Mouse (Mus musculus) hindbrain, embryonic 16.5 days (tissue): Measurements from ENCODE around the gene Crim1. TPM values are rescaled to one million over a fixed set of nuclear protein-coding genes. Genes with fewer than 3 reads are reported as not detected.
A peak's percentile ranks its signal among the peaks of the same experiment; 100 is the strongest.

Experiments used
- ATAC-seq: fragments of 200-750 bp; cut with Nextera tagmentation; 2 replicates; pipeline ENCODE4 v1.8.0; 2017; ENCODE audit warnings: moderate TSS enrichment, moderate library complexity
- H3K27ac ChIP-seq: fragments of 300-500 bp; sonication (generic); 2 replicates; pipeline ENCODE4 v1.5.1; 2014; ENCODE audit warnings: low read depth, mild to moderate bottlenecking, control low read depth, low read length, moderate library complexity
- H3K27me3 ChIP-seq: fragments of 300-500 bp; sonication (generic); replicated peaks from 2 replicates; pipeline ENCODE4 v1.6.1; 2014; ENCODE audit warnings: low read length; ENCODE audit not compliant: control insufficient read depth, insufficient read depth
- H3K36me3 ChIP-seq: fragments of 300-500 bp; sonication (generic); 2 replicates; pipeline ENCODE4 v1.6.1; 2014; ENCODE audit warnings: mild to moderate bottlenecking, low read length, moderate library complexity, mixed read lengths; ENCODE audit not compliant: control insufficient read depth, insufficient read depth
- H3K4me1 ChIP-seq: fragments of 300-500 bp; sonication (generic); 2 replicates; pipeline ENCODE4 v1.6.1; 2014; ENCODE audit warnings: low read depth, low read length; ENCODE audit not compliant: control insufficient read depth, insufficient read depth
- H3K4me2 ChIP-seq: fragments of 300-500 bp; sonication (generic); 2 replicates; pipeline ENCODE4 v1.6.1; 2014; ENCODE audit warnings: mild to moderate bottlenecking, low read length, control low read depth, moderate library complexity
- H3K4me3 ChIP-seq: fragments of 300-500 bp; sonication (generic); 2 replicates; pipeline ENCODE4 v1.5.1; 2014; ENCODE audit warnings: mild to moderate bottlenecking, low read length, control low read depth, moderate library complexity
- H3K9ac ChIP-seq: fragments of 300-500 bp; sonication (generic); 2 replicates; pipeline ENCODE4 v1.6.1; 2014; ENCODE audit warnings: low read depth, mild to moderate bottlenecking, control low read depth, low read length, moderate library complexity
- H3K9me3 ChIP-seq: fragments of 300-500 bp; sonication (generic); 2 replicates; pipeline ENCODE4 v1.6.1; 2014; ENCODE audit warnings: mild to moderate bottlenecking, low read length, moderate library complexity; ENCODE audit not compliant: control insufficient read depth
- WGBS: fragments of 180-500 bp; shearing (Covaris S2); extraction: QIAGEN DNeasy Blood & Tissue Kit; methylation state at CpG from one replicate; pipeline ENCODE4 v1.1.7; 2014; 5-methylcytosine and 5-hydroxymethylcytosine counted together
- polyA plus RNA-seq: library from polyadenylated mRNA; unstranded; fragments of >200 nt; fragmentation: Nextera tagmentation; extraction: Ambion mirVana; gene quantifications from 2 replicates; pipeline ENCODE4 v1.2.1, GENCODE M21; 2015

The Crim1 gene
- polyA plus RNA-seq, 1 experiment from 2014 or later, result 12.6 TPM

GRCm38 (mm10) chr17:78373849-78374248, 173.8 kb downstream of the Crim1 start:
- Histone ChIP-seq H3K4me1 (no peaks in the 10 kb centered on the region), H3K9me3 (no peaks in the 10 kb centered on the region), H3K27ac (no peak overlapping the region), H3K27me3 (no peaks in the 10 kb centered on the region), H3K9ac (no peak overlapping the region), H3K4me2 (no peak overlapping the region), H3K36me3 (peaks cover 13% of the 10 kb centered on the region), H3K4me3 (no peak overlapping the region)
- 91% methylated on average over 8 of the region's 8 CpGs for WGBS
- no peak for ATAC-seq

DNA sequence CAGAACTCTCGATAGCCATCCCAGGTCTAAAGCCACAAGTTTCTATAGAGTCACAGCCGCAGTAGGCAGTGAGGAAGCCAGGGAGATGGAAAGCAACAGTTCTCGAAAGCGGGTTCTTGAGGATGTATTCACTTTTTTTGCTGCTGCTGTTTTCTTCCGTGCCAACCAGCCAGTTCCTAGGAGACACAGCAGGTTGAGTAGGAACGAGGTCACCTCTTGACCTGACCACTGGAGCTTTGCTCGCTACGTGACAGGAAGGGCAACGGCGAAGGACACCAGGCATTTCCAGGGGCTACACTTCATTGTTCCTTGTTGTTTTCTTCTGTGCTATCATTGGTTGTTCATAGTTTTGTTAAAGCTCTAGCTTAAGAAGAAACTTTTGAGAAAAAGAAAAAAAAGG, 174.7 kb downstream of the Crim1 start:
- no peak for ATAC-seq
- Histone ChIP-seq H3K4me2 (no peak overlapping the region), H3K36me3 (peaks cover 10% of the 10 kb centered on the region; the same call in 1 of the 2 replicates), H3K4me1 (no peaks in the 10 kb centered on the region), H3K27ac (no peak overlapping the region), H3K9me3 (no peaks in the 10 kb centered on the region), H3K4me3 (no peak overlapping the region), H3K9ac (no peak overlapping the region), H3K27me3 (no peaks in the 10 kb centered on the region)
- 39% methylated on average over 10 of the region's 10 CpGs for WGBS

- ATAC-seq, result 0 out of 2 replicates have a peak, but pooled peaks have one; percentile 38
- Histone ChIP-seq H3K4me2 (no peak overlapping the region), H3K9ac (no peak overlapping the region), H3K27me3 (no peaks in the 10 kb centered on the region), H3K36me3 (peaks cover 10% of the 10 kb centered on the region; the same call in 1 of the 2 replicates), H3K4me3 (no peak overlapping the region), H3K27ac (no peak overlapping the region), H3K9me3 (no peaks in the 10 kb centered on the region), H3K4me1 (no peaks in the 10 kb centered on the region)
- 76% methylated on average over 8 of the region's 8 CpGs for WGBS
These were observed 176.5 kb downstream of the Crim1 start for GRCm38 (mm10) chr17:78376587-78376986.

DNA sequence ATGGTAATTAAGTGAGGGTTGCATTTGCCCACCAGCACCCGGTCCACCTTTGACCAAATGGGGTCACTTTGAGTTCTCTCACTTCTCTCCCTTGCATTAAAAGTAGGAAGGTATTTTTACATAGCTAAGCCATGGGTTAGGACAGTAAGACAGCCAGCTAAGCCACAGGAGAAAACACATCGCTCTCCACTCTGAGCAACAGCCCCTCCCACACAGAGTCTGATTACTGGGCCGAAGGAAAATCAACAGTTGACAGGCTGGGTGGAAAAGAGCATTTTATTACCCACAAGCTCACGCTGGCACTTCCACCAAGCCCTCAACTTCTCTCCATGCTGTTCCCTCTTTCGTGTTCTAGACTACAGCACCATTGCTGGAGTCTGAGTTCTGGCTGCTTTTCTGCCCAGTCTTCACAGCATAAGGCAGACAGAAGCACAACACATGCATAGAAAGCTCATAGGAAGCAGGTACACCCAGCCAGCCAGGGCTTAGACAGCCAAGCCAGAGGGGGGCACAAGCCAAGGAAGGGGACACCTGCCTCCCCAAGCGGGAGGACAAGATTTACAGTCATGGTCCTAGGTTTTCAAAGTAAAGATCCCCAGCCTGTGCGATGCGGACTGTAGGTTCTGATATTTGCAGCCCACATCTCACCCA, 179.2 kb downstream of the Crim1 start:
- Histone ChIP-seq H3K27ac (no peak overlapping the region), H3K9me3 (no peaks in the 10 kb centered on the region), H3K4me3 (no peak overlapping the region), H3K36me3 (peaks cover 5% of the 10 kb centered on the region; the same call in 1 of the 2 replicates), H3K9ac (no peak overlapping the region), H3K27me3 (no peaks in the 10 kb centered on the region), H3K4me1 (no peaks in the 10 kb centered on the region), H3K4me2 (no peak overlapping the region)
- 86% methylated on average over 8 of the region's 8 CpGs for WGBS
- ATAC-seq, result no peak

GRCm38 (mm10) chr17:78379730-78380245, 179.7 kb downstream of the Crim1 start:
- Histone ChIP-seq H3K4me1 (no peaks in the 10 kb centered on the region), H3K27me3 (no peaks in the 10 kb centered on the region), H3K36me3 (peaks cover 4% of the 10 kb centered on the region; the same call in 1 of the 2 replicates), H3K27ac (no peak overlapping the region), H3K9me3 (no peaks in the 10 kb centered on the region), H3K4me2 (no peak overlapping the region), H3K9ac (no peak overlapping the region), H3K4me3 (no peak overlapping the region)
- no peak for ATAC-seq
- WGBS, result 53% methylated on average over 11 of the region's 11 CpGs

DNA sequence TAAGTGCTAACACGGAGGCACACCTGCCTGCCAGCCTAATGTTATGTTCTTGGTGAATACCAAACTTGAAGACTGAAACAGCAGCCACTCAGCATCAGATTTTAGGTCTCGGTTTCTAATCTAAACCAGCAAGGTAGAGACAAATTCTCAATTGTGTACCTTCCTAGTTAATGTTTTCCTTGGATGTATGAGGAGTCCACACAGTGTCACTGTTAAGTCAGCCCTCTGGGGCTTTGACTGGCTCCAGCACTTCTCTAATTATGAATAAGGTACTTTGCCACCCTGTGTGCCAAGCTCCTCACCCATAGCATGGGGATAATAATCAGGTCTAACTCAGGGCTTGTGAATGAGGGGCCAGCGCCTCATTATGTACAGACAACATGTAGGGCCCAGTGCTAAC, 182.3 kb downstream of the Crim1 start:
- Histone ChIP-seq H3K4me2 (no peak overlapping the region), H3K36me3 (peaks cover 4% of the 10 kb centered on the region; the same call in 1 of the 2 replicates), H3K27ac (no peak overlapping the region), H3K4me3 (no peak overlapping the region), H3K4me1 (no peaks in the 10 kb centered on the region), H3K9ac (no peak overlapping the region), H3K27me3 (no peaks in the 10 kb centered on the region), H3K9me3 (no peaks in the 10 kb centered on the region)
- WGBS, result 98% methylated on average over 3 of the region's 3 CpGs
- no peak for ATAC-seq

DNA sequence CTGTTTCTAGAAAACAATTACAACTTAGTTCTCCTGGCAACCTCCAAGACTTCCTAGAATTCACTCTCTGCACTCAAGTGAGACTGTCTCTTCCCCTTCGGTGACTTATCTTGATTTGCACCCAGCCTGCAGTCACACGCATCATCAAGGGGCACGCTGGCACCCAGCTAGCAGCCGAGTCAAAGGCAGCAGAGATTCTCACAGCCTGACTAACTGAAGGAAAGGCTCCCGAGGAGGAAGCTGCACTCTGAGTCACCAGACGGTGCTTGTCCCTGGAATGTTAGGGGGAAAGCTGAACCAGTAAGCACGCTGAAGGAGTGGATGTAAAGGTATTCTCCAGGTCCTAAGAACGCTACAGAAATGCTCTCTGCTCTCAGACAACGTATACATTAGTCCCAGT, 187.6 kb downstream of the Crim1 start:
- Histone ChIP-seq H3K4me3 (no peak overlapping the region), H3K27me3 (no peaks in the 10 kb centered on the region), H3K4me2 (no peak overlapping the region), H3K9ac (no peak overlapping the region), H3K27ac (no peak overlapping the region), H3K4me1 (no peaks in the 10 kb centered on the region), H3K36me3 (no peaks in the 10 kb centered on the region), H3K9me3 (no peaks in the 10 kb centered on the region)
- ATAC-seq, result no peak
- WGBS, result 78% methylated on average over 9 of the region's 9 CpGs

GRCm38 (mm10) chr17:78388101-78388847, 188.2 kb downstream of the Crim1 start:
- Histone ChIP-seq H3K4me3 (no peak overlapping the region), H3K9ac (no peak overlapping the region), H3K27ac (no peak overlapping the region), H3K36me3 (no peaks in the 10 kb centered on the region), H3K27me3 (no peaks in the 10 kb centered on the region), H3K4me1 (no peaks in the 10 kb centered on the region), H3K9me3 (no peaks in the 10 kb centered on the region), H3K4me2 (no peak overlapping the region)
- no peak for ATAC-seq
- 83% methylated on average over 9 of the region's 9 CpGs for WGBS

- 88% methylated on average over 5 of the region's 5 CpGs for WGBS
- Histone ChIP-seq H3K9ac (no peak overlapping the region), H3K9me3 (no peaks in the 10 kb centered on the region), H3K4me3 (no peak overlapping the region), H3K4me2 (no peak overlapping the region), H3K36me3 (no peaks in the 10 kb centered on the region), H3K27ac (no peak overlapping the region), H3K4me1 (no peaks in the 10 kb centered on the region), H3K27me3 (no peaks in the 10 kb centered on the region)
- no peak for ATAC-seq
These were observed 189.5 kb downstream of the Crim1 start for GRCm38 (mm10) chr17:78389573-78389972.
